8 mouse cellular contexts compared by ENCODE assay signal in genomic region chr6:136468401-136468912, GRCm38 (mm10). TPM values are rescaled to one million over a fixed set of nuclear protein-coding genes. Genes with fewer than 3 reads are reported as not detected.
A peak's percentile ranks its signal among the peaks of the same experiment; 100 is the strongest.
DNase-seq lines count a peak whose midpoint lies in the region; ATAC-seq lines count a peak whose summit lies in the region.

No protein-coding gene starts in this region.

- peak; percentile 27 for ATAC-seq in inflammation-experienced regulatory T-cells, adult 6 months
- peak; percentile 56 for ATAC-seq in megakaryocyte progenitor cell, adult 5-6 weeks (replicated peaks; ENCODE audit: poor library complexity)

- peak; percentile 95 for DNase-seq in adrenal gland, adult 8-10 months
- peak; percentile 93 for DNase-seq in embryo, embryonic 11.5 days (ENCODE audit: low read depth, low spot score)
- DNase-seq in gastrocnemius, postnatal 25 days: peak; percentile 93
- DNase-seq in left cerebral cortex, postnatal 10 days (ENCODE audit: extremely low spot score in 1 of 2, low spot score in 2 of 2): peak; percentile 93 to 94
- peak; percentile 86 for DNase-seq in right cerebral cortex, postnatal 14 days
- DNase-seq in urinary bladder, postnatal 25 days (ENCODE audit: low spot score): peak; percentile 86

- intact Hi-C loops in left cerebral cortex, postnatal 10 days (cut with DNase I): no loop called here

RNA-seq across cellular contexts. Expression of gene Atf7ip, which starts 37.5 kb away (rescaled TPM):
- total RNA-seq in adrenal gland, adult 8-10 months (2022): 100 to 1,000 TPM in 2 of 4 experiments, 10 to 100 TPM in 2; 79.2 to 127 (median 99.1) TPM
- total RNA-seq in gastrocnemius, postnatal 25 days (2021): 10 to 100 TPM; 38.2 to 43.5 TPM
- polyA plus RNA-seq in inflammation-experienced regulatory T-cells, adult 6 months (2017; shearing (Covaris generic)): 10 to 100 TPM; 79.8 to 94.2 (median 91.2) TPM
- 100 to 1,000 TPM; 119 to 135 TPM for total RNA-seq in left cerebral cortex, postnatal 10 days (2021)
- total RNA-seq in megakaryocyte progenitor cell, adult 5-6 weeks (2015): 83.1 and 106 TPM in 2 replicates
- 30.1 and 39.4 TPM in 2 replicates for total RNA-seq in megakaryocyte progenitor cell, adult 5-6 weeks (2017)

RNA-seq across cellular contexts. Expression of gene E330021D16Rik, which starts 53.1 kb away (rescaled TPM):
- total RNA-seq in adrenal gland, adult 8-10 months (2022): not detected
- not detected for total RNA-seq in gastrocnemius, postnatal 25 days (2021)
- polyA plus RNA-seq in inflammation-experienced regulatory T-cells, adult 6 months (2017; shearing (Covaris generic)): under 1 TPM in 2 of 3 experiments, not detected in 1; 0.42 to 0.91 TPM
- not detected for total RNA-seq in left cerebral cortex, postnatal 10 days (2021)
- total RNA-seq in megakaryocyte progenitor cell, adult 5-6 weeks (2015): not detected in 2 replicates
- not detected in 2 replicates for total RNA-seq in megakaryocyte progenitor cell, adult 5-6 weeks (2017)

Comparison
In these comparisons a context has a peak if more than half of its experiments do, and no peak if none do; other contexts are left out.
1. Peak in every context shown above with its lines: DNase-seq and ATAC-seq.